ENCODE assay signal across 9 mouse cellular contexts in the genomic region with DNA sequence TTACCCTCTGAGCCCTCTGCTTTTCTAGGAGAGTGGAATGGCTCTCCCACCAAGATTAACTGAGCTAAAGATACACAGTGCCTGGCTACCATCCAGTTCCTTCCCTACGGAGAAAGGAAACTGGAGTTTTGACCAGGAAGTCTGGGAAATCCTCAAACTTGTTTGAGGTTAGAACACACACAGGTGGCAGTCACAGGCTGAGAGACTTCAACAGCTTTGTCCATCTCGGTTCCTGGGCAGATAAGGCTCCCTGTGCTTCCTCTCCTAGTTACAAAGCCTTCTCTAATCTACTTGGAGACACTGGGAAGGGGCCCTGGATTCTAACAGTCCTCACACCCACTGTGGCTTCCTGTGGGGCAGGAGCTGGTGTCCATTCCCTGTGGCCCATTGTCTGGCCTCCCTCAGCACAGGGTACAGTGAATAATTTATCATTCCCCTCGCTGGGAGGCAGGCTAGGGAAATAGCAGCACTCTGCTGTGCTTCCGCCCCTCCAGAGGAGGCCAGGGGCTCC. TPM values are rescaled to one million over a fixed set of nuclear protein-coding genes. Genes with fewer than 3 reads are reported as not detected.
A peak's percentile ranks its signal among the peaks of the same experiment; 100 is the strongest.
DNase-seq lines count a peak whose midpoint lies in the region; ATAC-seq and TF ChIP-seq lines count a peak whose summit lies in the region.
"Had no signal": no experiment of that assay in that cellular context is flagged by ENCODE, and none has a peak within 500 bp of the region (broad histone marks: within the 10 kb centered on the region; RNA-seq: fewer than 3 reads in every experiment).

No protein-coding gene starts in this region.

- DNase-seq in left cerebral cortex, adult 2 months (ENCODE audit: extremely low spot score in 1 of 2, low spot score in 2 of 2) = no peak
- no peak for DNase-seq in left cerebral cortex, postnatal 14 days (ENCODE audit: low spot score in 2 of 2)
- peak; percentile 50 to 58 for DNase-seq in heart, postnatal 14 days
- no peak for DNase-seq in limb, embryonic 10.5 days (ENCODE audit: low spot score)
- no peak for DNase-seq in urinary bladder, postnatal 10 days (ENCODE audit: low spot score)
- DNase-seq in frontal cortex, postnatal 25 days (ENCODE audit: low spot score in 2 of 2) = no peak
- no peak for DNase-seq in testis, postnatal 14 days (ENCODE audit: low spot score)

- H3K36me3 ChIP-seq in limb, embryonic 10.5 days = peaks cover 4% of the 10 kb centered on the region; the same call in 1 of the 2 replicates
- H3K36me3 ChIP-seq in neural tube, embryonic 13.5 days = peaks cover 27% of the 10 kb centered on the region

- TF ChIP-seq CTCF in left cerebral cortex, adult 2 months (IDR thresholded peaks at IDR 0.05) = no peak

- H3K27ac ChIP-seq in left cerebral cortex, adult 2 months = peak overlapping the region; percentile 33
- peak overlapping the region; percentile 75 for H3K27ac ChIP-seq in limb, embryonic 10.5 days
- peak overlapping the region; percentile 98 for H3K27ac ChIP-seq in neural tube, embryonic 13.5 days (replicated peaks)

- H3K4me3 ChIP-seq in left cerebral cortex, adult 2 months = peak overlapping the region; percentile 85
- no peak overlapping the region for H3K4me3 ChIP-seq in limb, embryonic 10.5 days
- H3K4me3 ChIP-seq in neural tube, embryonic 13.5 days = peak overlapping the region; percentile 92
- H3K4me3 ChIP-seq: erythroblast, embryonic 14.5 days had no signal

- intact Hi-C loops in left cerebral cortex, adult 2 months (cut with DNase I) = no loop called here
- intact Hi-C loops in left cerebral cortex, postnatal 14 days (cut with DNase I) = no loop called here
- intact Hi-C loops in heart, postnatal 14 days (cut with DNase I) = loop anchor here (2.0 kb wide), 1 partner anchor 19 kb away; no protein-coding TSS in a partner anchor

- H3K9ac ChIP-seq in neural tube, embryonic 13.5 days = peak overlapping the region; percentile 93

- H3K4me2 ChIP-seq in neural tube, embryonic 13.5 days = peak overlapping the region; percentile 91

- WGBS in limb, embryonic 10.5 days = 33% methylated on average over 4 of the region's 4 CpGs
- WGBS in neural tube, embryonic 13.5 days = 14% methylated on average over 4 of the region's 4 CpGs

- no peak for ATAC-seq in neural tube, embryonic 13.5 days (ENCODE audit: low read depth)

- no peaks in the 10 kb centered on the region for H3K9me3 ChIP-seq in limb, embryonic 10.5 days (replicated peaks)
- H3K9me3 ChIP-seq in neural tube, embryonic 13.5 days = no peaks in the 10 kb centered on the region

- peaks cover 78% of the 10 kb centered on the region for H3K4me1 ChIP-seq in limb, embryonic 10.5 days
- peaks cover 82% of the 10 kb centered on the region for H3K4me1 ChIP-seq in neural tube, embryonic 13.5 days (replicated peaks)

- peaks cover 23% of the 10 kb centered on the region for H3K27me3 ChIP-seq in limb, embryonic 10.5 days (ENCODE audit: low read depth, poor library complexity, severe bottlenecking)
- no peaks in the 10 kb centered on the region for H3K27me3 ChIP-seq in neural tube, embryonic 13.5 days

RNA-seq across cellular contexts. Expression of a gene that starts 2.9 kb away (rescaled TPM):
- 10 to 100 TPM; 40.8 to 42.4 TPM for total RNA-seq in left cerebral cortex, adult 2 months (2021)
- total RNA-seq in left cerebral cortex, postnatal 14 days (2021) = 10 to 100 TPM; 40.7 to 47.5 TPM
- 10 to 100 TPM; 32.8 to 33.0 TPM for total RNA-seq in heart, postnatal 14 days (2021)
- polyA plus RNA-seq in limb, embryonic 10.5 days (2016; fragmentation: Nextera tagmentation; extraction: Ambion mirVana) = 9.9 and 12.3 TPM in 2 replicates
- 53.0 and 59.8 TPM in 2 replicates for polyA plus RNA-seq in neural tube, embryonic 13.5 days (2015; fragmentation: Nextera tagmentation; extraction: Ambion mirVana)

RNA-seq across cellular contexts. Expression of a gene that starts 31.1 kb away (rescaled TPM):
- total RNA-seq in left cerebral cortex, adult 2 months (2021) = 10 to 100 TPM; 22.2 TPM
- 10 to 100 TPM; 49.7 to 52.2 TPM for total RNA-seq in left cerebral cortex, postnatal 14 days (2021)
- total RNA-seq in heart, postnatal 14 days (2021) = 100 to 1,000 TPM; 387 to 469 TPM
- polyA plus RNA-seq in limb, embryonic 10.5 days (2016; fragmentation: Nextera tagmentation; extraction: Ambion mirVana) = 1,171 and 1,177 TPM in 2 replicates
- 462 and 484 TPM in 2 replicates for polyA plus RNA-seq in neural tube, embryonic 13.5 days (2015; fragmentation: Nextera tagmentation; extraction: Ambion mirVana)

Comparison
In these comparisons a context has a peak if more than half of its experiments do, and no peak if none do; other contexts are left out.
1. DNase-seq: peak in heart, postnatal 14 days (2 of 2); none in left cerebral cortex, adult 2 months (0 of 2), left cerebral cortex, postnatal 14 days (0 of 2), limb, embryonic 10.5 days (single experiment), urinary bladder, postnatal 10 days (single experiment), frontal cortex, postnatal 25 days (0 of 2) and testis, postnatal 14 days (single experiment).
2. H3K27ac ChIP-seq: peak in every context shown above with its lines; median percentile 98 in neural tube, embryonic 13.5 days; 75 in limb, embryonic 10.5 days; 33 in left cerebral cortex, adult 2 months.
3. RNA of a gene that starts 31.1 kb away (total RNA-seq): 387 to 469 TPM in heart, postnatal 14 days; 49.7 to 52.2 TPM in left cerebral cortex, postnatal 14 days and 22.2 TPM in left cerebral cortex, adult 2 months; every median in the first group is over 4 times any median in the second.